Mouse (Mus musculus) urinary bladder, postnatal 14 days (tissue): ENCODE data around the gene Man2b1.
A peak's percentile ranks its signal among the peaks of the same experiment; 100 is the strongest.
"Not testable (repeated sequence)": the region's sequence is repeated elsewhere in the genome, so short reads cannot be mapped to it uniquely, and the experiment has no call there.

ENCODE experiments used
- DNase-seq: peaks from one replicate; pipeline ENCODE4 v3.0.0; 2021; ENCODE audit warnings: low spot score

Man2b1 gene

DNA sequence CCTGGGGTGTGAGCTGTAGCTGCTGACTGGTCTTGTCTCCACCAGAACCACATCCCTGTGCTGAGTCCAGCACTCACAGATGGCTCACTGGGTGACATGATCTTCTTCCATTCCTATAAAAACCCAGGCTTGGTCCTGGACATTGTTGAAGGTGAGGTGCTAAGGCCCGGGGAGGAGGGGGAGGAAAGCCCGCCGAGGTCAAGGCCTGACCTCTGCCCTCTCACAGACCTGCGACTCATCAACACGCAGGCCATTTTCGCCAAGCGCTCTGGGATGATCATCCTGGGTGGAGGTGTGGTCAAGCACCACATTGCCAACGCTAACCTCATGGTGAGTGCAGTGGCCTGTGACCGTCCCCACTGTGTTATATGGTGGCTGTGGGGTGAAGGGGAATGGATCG is 8.9 kb upstream of the Man2b1 start:
- DNase-seq, result no peak

DNA sequence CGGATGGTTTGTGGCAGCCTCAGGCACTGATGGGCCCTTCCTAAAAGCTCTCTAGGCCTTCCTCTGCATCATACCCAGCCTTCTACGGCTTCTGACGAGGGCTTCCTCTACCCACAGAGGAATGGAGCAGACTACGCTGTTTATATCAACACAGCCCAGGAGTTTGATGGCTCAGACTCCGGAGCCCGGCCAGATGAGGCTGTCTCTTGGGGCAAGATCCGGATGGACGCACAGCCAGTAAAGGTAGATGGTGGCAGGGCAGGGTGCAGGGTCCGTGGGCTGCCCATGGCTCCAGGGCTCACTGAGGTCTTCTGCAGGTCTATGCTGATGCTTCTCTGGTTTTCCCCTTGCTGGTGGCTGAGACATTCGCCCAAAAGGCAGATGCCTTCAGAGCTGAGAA is 8.5 kb upstream of the Man2b1 start:
- no peak for DNase-seq

DNA sequence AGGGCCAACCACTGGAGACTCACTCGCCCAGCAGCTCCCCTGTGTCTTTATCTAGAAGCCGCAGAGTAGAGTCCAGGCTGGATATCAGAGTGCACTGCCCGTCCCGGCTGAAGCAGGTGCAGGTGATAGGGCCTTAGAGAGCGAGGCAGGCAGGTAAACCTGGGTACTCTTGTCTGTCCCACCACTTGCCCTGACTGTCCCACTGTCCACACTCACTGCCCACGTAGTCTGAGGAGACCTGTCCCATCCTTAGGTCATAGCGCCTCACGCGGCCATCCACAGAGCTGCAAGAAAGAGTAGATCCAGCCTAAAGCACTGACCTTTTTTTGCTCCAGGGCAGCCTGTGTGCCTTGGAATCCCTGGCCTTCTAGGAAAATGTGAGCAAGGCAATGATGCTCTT is 7.1 kb upstream of the Man2b1 start:
- peak; percentile 62 for DNase-seq

DNA sequence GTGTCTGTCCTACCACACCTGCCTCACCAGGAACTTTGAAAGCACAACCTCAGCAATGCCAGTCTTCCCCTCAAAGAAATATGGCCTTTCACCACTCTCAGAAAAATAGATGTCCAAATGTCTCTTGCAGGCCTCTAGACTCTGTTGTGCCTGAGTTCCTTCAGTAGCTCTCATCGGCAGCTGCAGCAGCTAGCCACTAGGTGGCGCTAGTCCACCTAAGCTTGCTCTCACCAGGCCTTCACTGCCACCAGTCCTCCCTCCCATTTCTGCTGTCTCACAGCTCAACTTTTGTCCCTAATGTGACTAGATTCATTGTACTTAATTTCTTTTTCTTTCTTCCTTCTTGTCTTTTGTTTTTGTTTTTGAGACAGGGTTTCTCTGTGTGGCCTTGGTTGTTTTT is 6.1 kb upstream of the Man2b1 start:
- DNase-seq, result peak; percentile 82

DNA sequence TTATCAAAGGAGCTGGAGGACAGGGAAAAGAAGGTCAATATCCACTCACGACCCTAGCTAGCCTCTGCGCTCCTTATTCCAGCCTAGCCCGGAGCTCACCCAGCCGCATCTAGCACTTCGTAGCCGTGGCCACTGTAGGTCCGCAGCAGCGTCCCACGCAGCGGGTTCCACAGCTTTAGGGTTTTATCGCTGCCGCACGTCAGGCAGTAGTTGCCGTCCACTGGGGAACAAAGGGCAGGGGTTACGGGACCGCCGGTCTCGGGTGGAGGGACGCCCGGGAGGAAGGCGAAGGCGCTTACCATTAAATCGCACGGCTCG is 2.9 kb upstream of the Man2b1 start:
- DNase-seq, result no peak

DNA sequence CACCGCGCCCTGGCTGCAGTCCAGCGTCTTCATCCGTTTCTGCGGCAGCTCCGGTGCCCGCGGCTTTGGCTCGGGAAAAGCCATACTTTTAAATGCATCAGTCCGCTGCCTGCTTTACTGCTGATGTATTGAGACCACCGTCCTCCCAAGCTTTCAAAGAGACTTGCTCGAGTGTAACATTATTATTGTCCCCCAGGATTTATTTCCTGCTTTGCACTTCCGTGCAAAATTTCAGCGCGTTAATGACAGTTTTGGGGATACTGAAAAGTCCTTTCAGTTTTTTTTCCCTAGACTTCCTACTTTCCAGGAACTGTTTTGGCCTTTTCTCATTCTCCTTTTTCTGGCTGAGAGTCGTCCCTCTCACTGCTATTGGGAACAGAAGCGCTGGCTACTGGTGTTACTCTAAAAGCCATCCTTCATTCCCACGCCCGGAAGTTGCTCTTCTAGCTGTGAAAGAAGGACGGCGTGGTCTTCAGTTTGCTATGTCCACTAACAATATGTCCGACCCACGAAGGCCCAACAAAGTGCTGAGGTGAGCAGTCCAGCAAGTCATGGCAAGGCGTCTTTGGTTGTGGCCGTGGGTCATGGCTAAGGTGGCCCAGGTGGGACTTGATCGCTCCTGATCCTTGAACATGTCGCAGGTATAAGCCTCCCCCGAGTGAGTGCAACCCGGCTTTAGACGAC is 2.4 kb upstream of the Man2b1 start, which contains the start of gene Wdr83os:
Gene Wdr83os, plus strand, starts transcription at position 209 of the 684 bp plus-strand sequence.
- peak; percentile 50 for DNase-seq

DNA sequence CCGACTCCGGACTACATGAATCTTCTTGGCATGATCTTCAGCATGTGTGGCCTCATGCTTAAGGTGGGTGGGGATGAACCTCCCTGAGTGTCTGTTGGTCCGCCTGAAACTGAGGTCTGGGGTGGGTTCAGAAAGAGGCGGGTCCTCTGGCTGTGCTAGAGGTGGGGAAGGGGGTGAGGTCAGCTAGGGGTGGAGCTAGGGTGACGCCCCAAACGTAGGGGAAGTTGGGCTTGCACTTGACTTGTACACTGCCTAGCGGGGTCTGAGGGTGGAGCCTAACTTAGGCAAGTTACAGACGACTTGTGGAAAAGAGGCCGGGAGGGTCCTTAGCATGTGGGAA is 1.9 kb upstream of the Man2b1 start, which contains the start of gene Wdr83:
Gene Wdr83, minus strand, starts transcription at position 91 of the 340 bp plus-strand sequence.
- no peak for DNase-seq

DNA sequence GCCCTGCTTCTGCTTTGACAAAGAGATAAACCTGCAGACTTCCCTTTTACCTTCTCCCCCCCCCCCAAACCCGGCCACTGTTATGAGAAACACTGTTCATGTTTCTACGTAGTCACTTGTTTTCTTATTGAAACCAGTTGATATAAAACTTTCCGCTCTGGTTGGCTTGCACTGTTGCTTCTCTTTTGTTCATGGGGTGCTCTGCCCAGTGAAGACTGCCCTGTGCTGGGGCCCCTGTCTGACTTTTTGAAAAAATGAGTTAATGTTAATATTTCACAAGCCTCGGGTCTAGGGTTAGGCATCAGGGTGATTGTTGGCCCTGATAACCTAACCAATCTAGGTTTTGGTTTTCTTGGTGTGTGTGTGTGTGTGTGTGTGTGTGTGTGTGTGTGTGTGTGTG is 901 bp upstream of the Man2b1 start:
- DNase-seq, result not testable (repeated sequence)

DNA sequence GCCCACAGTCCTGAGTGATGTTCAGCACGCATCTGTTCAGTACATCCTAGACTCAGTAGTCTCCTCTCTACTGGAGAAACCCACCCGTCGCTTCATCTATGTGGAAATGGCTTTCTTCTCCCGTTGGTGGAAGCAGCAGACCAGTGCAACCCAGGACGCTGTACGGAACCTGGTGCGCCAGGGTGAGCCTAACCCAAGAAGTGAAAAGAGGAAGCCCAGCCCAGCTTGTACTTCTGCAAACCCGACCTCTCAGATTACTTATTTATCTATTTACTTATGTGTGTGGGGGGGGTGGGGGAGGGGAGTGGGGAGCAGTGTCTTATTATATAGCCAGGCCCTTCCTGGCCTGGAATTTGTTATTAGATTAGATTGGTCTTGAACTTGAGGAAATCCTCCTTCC is 1.6 kb downstream of the Man2b1 start:
- no peak for DNase-seq

DNA sequence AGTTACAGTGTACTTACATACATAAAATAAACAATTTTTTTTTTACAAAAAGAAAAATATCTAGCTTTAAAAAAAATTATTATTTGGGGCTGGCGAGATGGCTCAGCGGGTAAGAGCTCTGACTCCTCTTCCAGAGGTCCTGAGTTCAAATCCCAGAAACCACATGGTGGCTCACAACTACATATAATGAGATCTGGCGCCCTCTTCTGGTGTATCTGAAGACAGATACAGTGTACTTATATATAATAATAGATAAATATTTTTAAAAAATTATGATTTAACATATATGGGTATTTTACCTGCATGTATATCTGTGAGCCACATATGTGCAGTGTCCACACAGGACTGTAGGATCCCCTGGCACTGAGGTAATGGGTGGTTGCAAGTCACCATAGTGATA is 3.2 kb downstream of the Man2b1 start:
- no peak for DNase-seq

DNA sequence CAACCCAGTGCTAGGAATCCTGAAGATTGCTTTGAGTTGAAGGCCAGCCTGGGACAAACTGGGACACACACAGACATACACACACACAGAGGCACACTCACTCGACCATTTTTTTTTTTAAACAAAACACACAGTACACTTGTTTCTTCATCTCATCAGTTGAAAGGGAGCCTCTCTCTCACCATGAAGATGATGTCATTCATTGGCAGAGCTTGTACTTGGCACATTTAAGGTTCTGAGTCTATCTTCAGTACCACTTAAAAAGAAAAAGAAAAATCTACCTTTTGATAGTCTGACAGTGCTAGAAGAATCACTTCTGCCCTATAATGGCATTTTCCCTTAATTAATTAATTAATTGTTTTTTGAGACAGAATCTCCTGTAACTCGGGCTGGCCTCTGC is 5.7 kb downstream of the Man2b1 start:
- DNase-seq, result no peak

DNA sequence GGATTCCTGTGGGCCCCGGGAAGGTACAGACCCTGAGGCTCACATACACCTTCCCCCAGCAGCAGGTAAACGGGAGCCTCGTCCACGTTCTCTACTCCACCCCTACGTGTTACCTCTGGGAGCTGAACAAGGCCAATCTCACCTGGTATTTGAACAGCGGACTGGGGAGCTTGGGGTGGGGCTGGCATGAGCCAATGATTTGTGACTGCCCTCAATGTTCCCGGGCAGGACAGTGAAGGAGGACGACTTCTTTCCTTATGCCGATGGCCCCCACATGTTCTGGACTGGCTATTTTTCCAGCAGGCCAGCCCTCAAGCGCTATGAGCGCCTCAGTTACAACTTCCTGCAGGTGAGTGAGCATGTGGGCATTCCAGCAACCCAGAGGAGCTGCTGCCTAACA is 7.8 kb downstream of the Man2b1 start:
- no peak for DNase-seq

DNA sequence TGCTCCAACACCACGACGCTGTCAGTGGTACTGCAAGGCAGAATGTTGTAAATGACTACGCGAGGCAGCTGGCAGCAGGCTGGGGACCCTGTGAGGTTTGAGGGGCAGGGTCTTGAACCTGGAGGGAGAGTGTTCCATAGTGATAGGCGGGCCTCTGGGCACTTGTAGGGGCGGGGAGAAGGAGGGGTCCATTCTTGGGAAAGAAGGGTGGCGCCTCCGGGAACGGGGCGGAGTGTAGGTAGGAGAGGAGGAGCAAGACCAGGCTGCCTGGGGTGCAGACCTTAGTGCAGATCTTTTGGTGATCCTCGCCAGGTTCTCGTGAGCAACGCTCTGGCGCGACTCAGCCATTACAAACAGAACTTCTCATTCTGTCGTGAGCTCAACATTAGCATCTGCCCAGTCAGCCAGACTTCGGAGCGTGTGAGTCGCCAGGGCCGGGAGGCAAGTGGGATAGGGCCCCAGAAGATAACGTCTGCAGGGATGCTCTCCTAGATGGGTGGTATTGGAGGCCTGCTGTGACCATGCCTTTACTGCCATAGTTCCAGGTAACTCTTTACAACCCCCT is 8.5 kb downstream of the Man2b1 start:
- DNase-seq, result no peak

DNA sequence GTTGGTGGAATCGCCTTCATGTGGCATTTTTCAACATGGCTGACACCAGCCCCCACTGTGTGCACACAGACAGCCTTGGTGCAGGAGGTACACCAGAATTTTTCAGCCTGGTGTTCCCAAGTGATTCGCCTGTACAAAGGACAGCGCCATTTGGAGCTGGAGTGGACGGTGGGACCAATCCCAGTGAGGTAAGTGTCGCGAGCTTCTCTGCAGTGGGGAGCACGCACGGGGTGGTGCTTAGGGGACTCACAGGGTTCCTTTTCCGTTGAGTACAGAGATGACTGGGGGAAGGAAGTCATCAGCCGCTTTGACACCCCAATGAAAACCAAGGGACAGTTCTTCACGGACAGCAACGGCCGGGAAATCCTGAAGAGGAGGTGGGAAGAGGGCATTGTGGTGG is 12.0 kb downstream of the Man2b1 start:
- no peak for DNase-seq

DNA sequence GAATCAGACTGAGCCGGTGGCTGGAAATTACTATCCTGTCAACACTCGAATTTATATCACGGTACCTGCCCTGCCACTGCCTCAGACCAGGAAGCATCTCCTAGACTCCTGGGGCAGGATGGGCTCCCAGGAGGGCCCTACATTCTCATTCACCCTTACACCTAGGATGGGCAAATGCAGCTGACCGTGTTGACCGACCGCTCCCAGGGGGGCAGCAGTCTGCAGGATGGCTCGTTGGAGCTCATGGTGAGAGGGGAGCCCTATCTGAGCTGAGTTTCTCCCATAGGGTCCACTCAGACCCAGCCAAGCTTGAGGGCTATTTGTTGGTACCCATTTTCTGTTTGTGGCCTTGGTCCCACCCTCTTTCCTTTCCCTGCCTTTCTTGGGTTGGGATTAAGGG is 12.5 kb downstream of the Man2b1 start:
- DNase-seq, result no peak

DNA sequence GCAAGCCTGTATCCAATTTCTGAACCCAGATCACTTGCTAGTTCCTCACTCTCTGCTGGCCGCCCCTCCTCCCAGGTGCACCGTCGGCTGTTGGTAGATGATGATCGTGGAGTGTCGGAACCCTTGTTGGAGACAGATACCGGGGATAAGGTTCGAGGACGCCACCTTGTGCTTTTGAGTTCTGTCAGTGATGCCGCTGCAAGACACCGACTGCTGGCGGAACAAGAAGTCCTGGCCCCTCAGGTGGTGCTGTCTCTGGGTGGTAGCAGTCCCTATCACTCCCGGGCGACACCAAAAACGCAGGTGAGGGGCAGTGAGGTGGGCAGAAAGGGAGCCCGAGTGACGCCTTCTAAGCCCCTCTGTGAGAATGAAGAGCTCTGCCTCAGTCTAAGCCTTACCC is 13.1 kb downstream of the Man2b1 start:
- DNase-seq, result no peak

DNA sequence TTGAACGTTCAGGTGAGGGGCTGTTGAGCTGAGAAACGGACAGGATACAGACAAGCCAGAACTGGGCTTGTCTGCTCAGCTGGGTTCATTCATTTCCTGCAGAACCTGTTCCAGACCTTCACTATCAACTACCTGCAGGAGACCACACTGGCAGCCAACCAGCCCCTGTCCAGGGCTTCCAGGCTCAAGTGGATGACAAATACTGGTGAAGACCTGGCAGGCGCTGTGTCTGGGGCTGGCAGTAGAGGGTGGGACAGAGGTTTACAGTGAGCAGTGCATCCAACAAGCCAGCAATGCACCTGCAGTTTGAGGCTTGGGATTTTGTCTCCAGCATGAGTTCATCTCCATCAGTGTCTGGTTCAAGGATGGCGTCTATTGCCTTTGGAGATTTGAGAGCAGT is 13.8 kb downstream of the Man2b1 start:
- peak; percentile 51 for DNase-seq

DNA sequence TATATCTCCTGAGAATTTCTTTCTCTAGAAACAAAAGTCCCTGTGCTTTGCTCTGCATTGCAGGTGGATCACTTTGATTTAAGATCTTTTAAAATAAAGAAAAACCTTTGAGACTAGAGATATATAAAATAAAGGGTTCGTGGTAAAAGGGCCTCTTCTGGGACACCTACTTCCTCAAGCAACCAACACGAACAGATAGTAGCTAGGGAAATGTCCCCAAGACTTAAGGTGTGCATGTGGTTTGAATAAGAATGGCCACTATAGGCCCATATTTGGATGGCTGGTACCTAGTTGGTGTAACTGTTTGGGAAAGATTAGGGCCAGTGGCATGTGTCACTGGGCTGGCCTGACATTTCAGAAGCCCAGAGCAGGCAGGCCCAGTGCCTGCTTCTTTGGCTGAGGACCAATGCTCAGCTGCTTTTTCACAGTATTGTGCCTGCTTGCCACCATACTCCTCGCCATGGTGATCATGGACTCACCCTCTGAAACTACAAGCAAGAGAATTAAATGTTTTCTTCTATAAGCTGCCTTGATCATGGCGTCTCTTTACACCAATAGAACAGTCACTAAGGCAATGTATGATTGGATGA is 17.1 kb downstream of the Man2b1 start:
- DNase-seq, result no peak

DNA sequence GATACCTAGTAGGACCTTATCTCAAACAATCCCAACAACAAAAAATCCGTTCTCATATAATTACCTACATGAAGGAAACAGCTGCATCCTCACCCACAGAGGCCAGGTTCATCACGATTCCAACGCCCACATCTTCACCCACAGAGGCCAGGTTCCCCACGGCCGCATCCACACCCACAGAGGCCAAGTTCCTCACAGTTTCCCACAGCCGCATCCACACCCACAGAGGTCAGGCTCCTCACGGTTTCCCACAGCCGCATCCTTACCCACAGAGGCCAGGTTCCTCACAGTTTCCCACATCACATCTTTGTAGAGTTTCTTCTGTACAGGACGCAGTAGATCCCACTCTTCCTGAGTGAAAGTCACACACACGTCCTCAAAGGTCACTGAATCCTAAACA is 30.2 kb downstream of the Man2b1 start:
- no peak for DNase-seq

DNA sequence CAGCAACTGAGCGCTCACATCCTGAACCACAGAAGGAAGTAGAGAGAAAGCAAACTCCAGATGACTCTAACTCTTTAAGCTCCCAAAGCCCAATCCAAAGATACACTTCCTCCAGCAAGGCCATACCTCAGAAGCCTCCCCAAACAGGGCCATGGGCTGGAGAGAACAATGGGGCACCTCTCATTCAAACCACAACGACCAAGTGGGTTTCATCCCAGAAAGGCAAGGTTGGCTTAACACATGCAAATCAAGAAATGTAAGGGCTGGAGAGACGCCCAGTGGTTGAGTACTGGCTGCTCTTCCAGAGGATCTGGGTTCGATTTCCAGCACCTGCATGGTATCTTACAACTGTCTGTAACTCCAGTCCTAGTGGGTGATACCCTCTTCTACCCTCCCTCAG is 32.4 kb downstream of the Man2b1 start:
- DNase-seq, result no peak

DNA sequence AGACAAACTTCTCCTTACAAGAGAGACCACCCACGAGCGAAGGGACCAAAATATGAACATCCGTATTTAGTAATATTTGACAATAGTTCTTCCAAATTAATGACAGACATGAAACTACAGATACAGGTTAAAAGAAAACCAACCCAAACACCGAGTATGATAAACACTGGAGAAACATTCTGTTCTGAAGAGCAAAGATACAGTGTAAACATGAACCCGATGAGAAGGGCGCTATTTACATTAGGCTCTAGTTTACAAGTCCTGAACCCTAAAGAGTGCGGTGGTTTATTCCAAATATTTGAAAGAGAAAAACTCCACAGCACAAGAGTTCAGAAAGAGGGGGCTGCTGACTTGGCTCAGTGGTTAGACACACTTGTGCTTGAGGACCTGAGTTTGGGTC is 33.9 kb downstream of the Man2b1 start:
- DNase-seq, result no peak

DNA sequence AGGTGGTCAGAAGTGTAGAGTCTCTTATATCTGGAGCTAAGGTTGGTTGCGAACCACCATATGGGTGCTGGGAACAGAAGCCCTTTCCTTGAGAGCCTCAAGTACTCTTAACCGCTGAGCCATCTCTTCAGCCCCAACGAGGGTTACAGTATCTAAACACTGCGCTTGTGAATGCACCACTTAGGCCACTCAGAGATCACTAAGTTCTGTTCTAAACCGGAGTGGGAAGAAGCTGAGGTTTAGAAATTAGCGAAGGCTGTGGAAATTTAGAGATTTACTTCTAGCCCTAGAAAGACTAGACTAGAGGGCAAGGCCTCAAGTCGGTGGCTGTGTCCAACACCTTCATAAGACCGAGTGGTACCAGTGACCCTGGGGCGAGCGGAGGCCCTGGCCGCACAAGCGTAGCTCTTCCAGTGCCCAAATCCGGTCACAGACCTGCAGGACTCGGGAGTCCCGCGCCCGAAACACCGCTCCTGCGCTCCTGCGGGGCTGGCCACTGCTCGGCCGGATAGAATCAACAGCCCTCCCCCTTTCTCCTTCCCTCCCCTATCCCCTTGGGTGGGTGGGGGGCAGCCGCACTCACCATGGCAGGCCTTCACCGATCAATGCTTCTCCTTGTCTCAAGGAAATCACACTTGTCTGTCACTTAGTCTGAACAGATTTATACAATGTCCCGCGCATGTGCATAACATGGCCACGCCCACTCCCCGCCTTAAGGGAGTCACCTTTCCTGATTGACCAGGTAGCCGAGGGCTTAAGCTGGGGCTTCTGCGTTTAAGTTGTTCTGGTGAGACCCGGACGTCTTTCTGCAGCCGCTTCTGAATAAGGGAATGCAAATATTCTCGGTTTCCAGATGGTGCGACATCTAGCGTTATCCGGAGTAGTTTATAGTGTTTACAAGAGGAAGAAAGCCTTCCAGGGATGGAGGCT is 36.2 kb downstream of the Man2b1 start:
- DNase-seq, result peak; percentile 92

DNA sequence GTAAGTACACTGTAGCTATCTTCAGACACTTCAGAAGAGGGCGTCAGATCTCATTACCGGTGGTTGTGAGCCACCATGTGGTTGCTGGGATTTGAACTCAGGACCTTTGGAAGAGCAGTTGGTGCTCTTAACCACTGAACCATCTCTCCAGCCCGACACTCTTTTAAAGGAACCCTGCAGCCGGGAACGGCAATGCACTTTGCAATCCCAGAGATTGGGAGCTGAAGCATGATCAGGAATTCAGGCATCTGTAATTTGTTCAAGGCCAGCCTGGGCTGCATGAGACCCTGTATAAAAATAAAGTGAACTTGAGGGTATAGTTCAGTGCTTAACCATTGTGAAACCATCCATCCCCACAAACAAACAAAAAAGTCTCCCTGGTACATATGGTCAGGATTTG is 37.2 kb downstream of the Man2b1 start:
- DNase-seq, result not testable (repeated sequence)
